Mouse (Mus musculus): ENCODE measurements at regions not wholly inside any gene's neighbourhood (a gene's known extent, or its start where the extent isn't known, plus 50 kb on each side); places are given as distances from the start of the nearest gene placed in this dataset.

GRCm38 (mm10) chr13:60508856-60509255 is 92.9 kb upstream of the Dapk1 start:
- no peak for DNase-seq (ENCODE audit: low read depth, low spot score)

- no peak for DNase-seq (ENCODE audit: low read depth, low spot score)
These were observed 90.6 kb upstream of the Dapk1 start for GRCm38 (mm10) chr13:60511101-60511500.

GRCm38 (mm10) chr13:60511628-60512027 is 90.1 kb upstream of the Dapk1 start:
- DNase-seq (ENCODE audit: low read depth, low spot score) = no peak

GRCm38 (mm10) chr13:60513756-60514155 is 88.0 kb upstream of the Dapk1 start:
- no peak for DNase-seq (ENCODE audit: low read depth, low spot score)

GRCm38 (mm10) chr13:60514806-60515205 is 86.9 kb upstream of the Dapk1 start:
- no peak for DNase-seq (ENCODE audit: low read depth, low spot score)

GRCm38 (mm10) chr13:60518010-60518409 is 83.7 kb upstream of the Dapk1 start:
- no peak for DNase-seq (ENCODE audit: low read depth, low spot score)

- DNase-seq (ENCODE audit: low read depth, low spot score) = no peak
These were observed 82.0 kb upstream of the Dapk1 start for GRCm38 (mm10) chr13:60519708-60520107.

GRCm38 (mm10) chr13:60522719-60523450 is 78.9 kb upstream of the Dapk1 start:
- DNase-seq (ENCODE audit: low read depth, low spot score) = no peak

GRCm38 (mm10) chr13:60527806-60528205 is 73.9 kb upstream of the Dapk1 start:
- no peak for DNase-seq (ENCODE audit: low read depth, low spot score)

GRCm38 (mm10) chr13:60528819-60529218 is 72.9 kb upstream of the Dapk1 start:
- no peak for DNase-seq (ENCODE audit: low read depth, low spot score)

- DNase-seq (ENCODE audit: low read depth, low spot score) = no peak
These were observed 72.2 kb upstream of the Dapk1 start for GRCm38 (mm10) chr13:60529381-60530069.

GRCm38 (mm10) chr13:60533871-60534427 is 67.8 kb upstream of the Dapk1 start:
- no peak for DNase-seq (ENCODE audit: low read depth, low spot score)

- no peak for DNase-seq (ENCODE audit: low read depth, low spot score)
These were observed 67.2 kb upstream of the Dapk1 start for GRCm38 (mm10) chr13:60534501-60534900.

- DNase-seq (ENCODE audit: low read depth, low spot score) = no peak
These were observed 66.7 kb upstream of the Dapk1 start for GRCm38 (mm10) chr13:60535045-60535444.

GRCm38 (mm10) chr13:60536725-60537124 is 65.0 kb upstream of the Dapk1 start:
- DNase-seq (ENCODE audit: low read depth, low spot score) = no peak

GRCm38 (mm10) chr13:60538110-60538509 is 63.6 kb upstream of the Dapk1 start:
- DNase-seq (ENCODE audit: low read depth, low spot score) = no peak

- no peak for DNase-seq (ENCODE audit: low read depth, low spot score)
These were observed 60.6 kb upstream of the Dapk1 start for GRCm38 (mm10) chr13:60541165-60541564.

- no peak for DNase-seq (ENCODE audit: low read depth, low spot score)
These were observed 57.4 kb upstream of the Dapk1 start for GRCm38 (mm10) chr13:60544363-60544762.

GRCm38 (mm10) chr13:60545999-60546733 is 55.6 kb upstream of the Dapk1 start:
- DNase-seq (ENCODE audit: low read depth, low spot score) = no peak
